Mouse (Mus musculus) right cerebral cortex, adult 18-20 months (tissue): ENCODE data around the gene Gm17018.

Source experiments
- DNase-seq: peaks from one replicate; pipeline ENCODE4 v3.0.0; 2022; ENCODE audit warnings: mixed read lengths

Gm17018 gene

GRCm38 (mm10) chr19:45589761-45590160 lies 29.3 kb downstream of the Gm17018 start:
- no peak for DNase-seq

GRCm38 (mm10) chr19:45591704-45592103 lies 31.3 kb downstream of the Gm17018 start:
- no peak for DNase-seq

GRCm38 (mm10) chr19:45592916-45593315 lies 32.5 kb downstream of the Gm17018 start:
- DNase-seq = no peak

- DNase-seq = no peak
Measured at GRCm38 (mm10) chr19:45594079-45594478, 33.7 kb downstream of the Gm17018 start.

- no peak for DNase-seq
Measured at GRCm38 (mm10) chr19:45595481-45595880, 35.1 kb downstream of the Gm17018 start.

GRCm38 (mm10) chr19:45596019-45596418 lies 35.6 kb downstream of the Gm17018 start:
- DNase-seq = no peak

GRCm38 (mm10) chr19:45596434-45596833 lies 36.0 kb downstream of the Gm17018 start:
- DNase-seq = no peak

GRCm38 (mm10) chr19:45597106-45597505 lies 36.7 kb downstream of the Gm17018 start:
- DNase-seq = no peak

GRCm38 (mm10) chr19:45602606-45603005 lies 42.2 kb downstream of the Gm17018 start:
- no peak for DNase-seq

GRCm38 (mm10) chr19:45606701-45607100 lies 46.3 kb downstream of the Gm17018 start:
- DNase-seq = no peak

GRCm38 (mm10) chr19:45607479-45607878 lies 47.1 kb downstream of the Gm17018 start:
- no peak for DNase-seq

GRCm38 (mm10) chr19:45608648-45609339 lies 48.4 kb downstream of the Gm17018 start:
- no peak for DNase-seq

GRCm38 (mm10) chr19:45610823-45611222 lies 50.4 kb downstream of the Gm17018 start:
- DNase-seq = no peak

- DNase-seq = no peak
Measured at GRCm38 (mm10) chr19:45614375-45614774, 54.0 kb downstream of the Gm17018 start.

- DNase-seq = no peak
Measured at GRCm38 (mm10) chr19:45614928-45615327, 54.5 kb downstream of the Gm17018 start.

GRCm38 (mm10) chr19:45615415-45616213 lies 55.2 kb downstream of the Gm17018 start:
- no peak for DNase-seq

GRCm38 (mm10) chr19:45616214-45616518 lies 55.8 kb downstream of the Gm17018 start:
- no peak for DNase-seq

GRCm38 (mm10) chr19:45616735-45617134 lies 56.3 kb downstream of the Gm17018 start:
- no peak for DNase-seq

- no peak for DNase-seq
Measured at GRCm38 (mm10) chr19:45618184-45618583, 57.8 kb downstream of the Gm17018 start.

GRCm38 (mm10) chr19:45619744-45620501 lies 59.5 kb downstream of the Gm17018 start:
- DNase-seq = no peak

- no peak for DNase-seq
Measured at GRCm38 (mm10) chr19:45621061-45621460, 60.6 kb downstream of the Gm17018 start.

- no peak for DNase-seq
Measured at GRCm38 (mm10) chr19:45622144-45622543, 61.7 kb downstream of the Gm17018 start.

- DNase-seq = no peak
Measured at GRCm38 (mm10) chr19:45623710-45624109, 63.3 kb downstream of the Gm17018 start.

GRCm38 (mm10) chr19:45627036-45627435 lies 66.6 kb downstream of the Gm17018 start:
- no peak for DNase-seq
